In the genomic region with DNA sequence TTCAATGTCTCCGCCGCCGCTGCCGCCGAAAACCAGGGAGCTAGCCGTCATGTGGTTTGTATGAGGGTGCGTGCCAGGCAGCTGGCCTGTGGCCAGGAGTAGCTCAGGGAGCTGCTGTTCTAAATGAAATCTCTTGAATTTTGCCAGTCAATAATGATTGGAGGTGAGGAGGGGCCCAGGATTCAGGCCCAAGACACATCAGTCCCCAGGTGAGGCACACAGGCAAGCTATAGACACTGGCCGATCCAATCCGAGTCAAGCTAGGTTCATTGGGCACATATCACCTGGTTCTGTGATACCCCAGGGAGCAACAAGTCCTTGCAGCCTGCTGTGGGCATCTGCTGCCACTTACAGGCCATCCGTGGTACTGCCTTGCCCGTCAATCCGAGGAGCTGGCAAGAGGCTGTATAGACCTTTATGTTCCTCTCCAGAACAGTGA, we compare ENCODE assay signal across 9 mouse cellular contexts. TPM values are rescaled to one million over a fixed set of nuclear protein-coding genes. Genes with fewer than 3 reads are reported as not detected.
A peak's percentile ranks its signal among the peaks of the same experiment; 100 is the strongest.
DNase-seq lines count a peak whose midpoint lies in the region; ATAC-seq and TF ChIP-seq lines count a peak whose summit lies in the region.
"Had no signal": no experiment of that assay in that cellular context is flagged by ENCODE, and none has a peak within 500 bp of the region (broad histone marks: within the 10 kb centered on the region; RNA-seq: fewer than 3 reads in every experiment).

No protein-coding gene starts in this region.

- H3K79me2 ChIP-seq in heart, adult 2 months (replicated peaks; ENCODE audit: control insufficient read depth, insufficient read depth, low read length), result no peaks in the 10 kb centered on the region

- peak; percentile 95 for TF ChIP-seq CTCF in heart, adult 2 months (IDR thresholded peaks at IDR 0.05)
- peak; percentile 96 for TF ChIP-seq CTCF in embryonic fibroblast, embryonic 13.5 days (IDR thresholded peaks at IDR 0.05; ENCODE audit: borderline replicate concordance, insufficient read depth, low read length)
- no peak; the same call in none of the 2 replicates for TF ChIP-seq CTCF in left cerebral cortex, adult 2 months (IDR thresholded peaks at IDR 0.05)

- H3K27me3 ChIP-seq in heart, adult 2 months (ENCODE audit: control insufficient read depth, insufficient read depth, low read length), result no peaks in the 10 kb centered on the region
- peaks cover 62% of the 10 kb centered on the region for H3K27me3 ChIP-seq in heart, embryonic 10.5 days (ENCODE audit: insufficient read depth, poor library complexity, severe bottlenecking)
- H3K27me3 ChIP-seq in hindbrain, embryonic 13.5 days, result peaks cover 25% of the 10 kb centered on the region
- no peaks in the 10 kb centered on the region for H3K27me3 ChIP-seq in midbrain, embryonic 15.5 days (replicated peaks)

- intact Hi-C loops in heart, adult 2 months (cut with DNase I), result loop anchor here (2.0 kb wide), 3 partner anchors 39 to 207 kb away; no protein-coding TSS in a partner anchor
- intact Hi-C loops in left cerebral cortex, adult 2 months (cut with DNase I), result loop anchor here (1.0 to 5.0 kb wide), 3 partner anchors 39 to 206 kb away; no protein-coding TSS in a partner anchor

- H3K4me1 ChIP-seq in heart, adult 2 months (ENCODE audit: control insufficient read depth, insufficient read depth, low read length), result no peaks in the 10 kb centered on the region
- peaks cover 29% of the 10 kb centered on the region for H3K4me1 ChIP-seq in heart, embryonic 10.5 days
- no peaks in the 10 kb centered on the region for H3K4me1 ChIP-seq in embryonic fibroblast, embryonic 13.5 days (ENCODE audit: control insufficient read depth, insufficient read depth, low read length)
- peaks cover 21% of the 10 kb centered on the region for H3K4me1 ChIP-seq in hindbrain, embryonic 13.5 days (replicated peaks)
- H3K4me1 ChIP-seq in midbrain, embryonic 15.5 days, result peaks cover 14% of the 10 kb centered on the region

- no peak overlapping the region for H3K27ac ChIP-seq in heart, adult 2 months
- no peak overlapping the region for H3K27ac ChIP-seq in heart, embryonic 10.5 days
- no peak overlapping the region for H3K27ac ChIP-seq in embryonic fibroblast, embryonic 13.5 days (ENCODE audit: insufficient read depth, low read length)
- no peak overlapping the region for H3K27ac ChIP-seq in hindbrain, embryonic 13.5 days
- no peak overlapping the region for H3K27ac ChIP-seq in left cerebral cortex, adult 2 months
- H3K27ac ChIP-seq in midbrain, embryonic 15.5 days, result no peak overlapping the region

- no peak overlapping the region for H3K9ac ChIP-seq in heart, adult 2 months (ENCODE audit: low read depth, low read length)
- H3K9ac ChIP-seq in hindbrain, embryonic 13.5 days, result no peak overlapping the region
- H3K9ac ChIP-seq in midbrain, embryonic 15.5 days, result no peak overlapping the region

- no peak for TF ChIP-seq POLR2A in heart, adult 2 months (IDR thresholded peaks at IDR 0.05; ENCODE audit: insufficient read depth, low read depth, low read length)
- no peak for TF ChIP-seq POLR2A in embryonic fibroblast, embryonic 13.5 days (IDR thresholded peaks at IDR 0.05; ENCODE audit: low read depth, low read length)

- 35% methylated on average over 12 of the region's 12 CpGs for WGBS in heart, adult 2 months
- 53% methylated on average over 12 of the region's 12 CpGs for WGBS in heart, embryonic 10.5 days
- 39% methylated on average over 12 of the region's 12 CpGs for WGBS in hindbrain, embryonic 13.5 days
- 37% methylated on average over 12 of the region's 12 CpGs for WGBS in midbrain, embryonic 15.5 days

- peak; percentile 26; the same call in 1 of the 2 replicates for ATAC-seq in hindbrain, embryonic 13.5 days (ENCODE audit: low FRiP score)
- peak; percentile 48 for ATAC-seq in midbrain, embryonic 15.5 days (replicated peaks)

- 0 out of 2 replicates have a peak, but pooled peaks have one; percentile 70 for TF ChIP-seq EP300 in heart, adult 2 months (IDR thresholded peaks at IDR 0.05; ENCODE audit: insufficient read depth, low read depth, low read length)

- H3K4me2 ChIP-seq in hindbrain, embryonic 13.5 days, result peak overlapping the region; percentile 10; the same call in 1 of the 2 replicates
- no peak overlapping the region for H3K4me2 ChIP-seq in midbrain, embryonic 15.5 days

- H3K9me3 ChIP-seq in heart, embryonic 10.5 days, result no peaks in the 10 kb centered on the region
- H3K9me3 ChIP-seq in hindbrain, embryonic 13.5 days, result no peaks in the 10 kb centered on the region
- no peaks in the 10 kb centered on the region for H3K9me3 ChIP-seq in midbrain, embryonic 15.5 days

- no peaks in the 10 kb centered on the region for H3K36me3 ChIP-seq in heart, adult 2 months (ENCODE audit: control insufficient read depth, insufficient read depth, low read length)
- no peaks in the 10 kb centered on the region for H3K36me3 ChIP-seq in heart, embryonic 10.5 days
- no peaks in the 10 kb centered on the region for H3K36me3 ChIP-seq in hindbrain, embryonic 13.5 days
- no peaks in the 10 kb centered on the region for H3K36me3 ChIP-seq in midbrain, embryonic 15.5 days (replicated peaks)

- H3K4me3 ChIP-seq in heart, adult 2 months, result no peak overlapping the region
- no peak overlapping the region for H3K4me3 ChIP-seq in heart, embryonic 10.5 days
- no peak overlapping the region for H3K4me3 ChIP-seq in embryonic fibroblast, embryonic 13.5 days (ENCODE audit: insufficient read depth, low read length)
- H3K4me3 ChIP-seq in hindbrain, embryonic 13.5 days, result no peak overlapping the region
- no peak overlapping the region for H3K4me3 ChIP-seq in left cerebral cortex, adult 2 months
- no peak overlapping the region for H3K4me3 ChIP-seq in midbrain, embryonic 15.5 days
- H3K4me3 ChIP-seq: myocyte had no signal

- peak; percentile 63 to 78 for DNase-seq in heart, adult 2 months
- no peak for DNase-seq in heart, embryonic 10.5 days (ENCODE audit: low spot score)
- DNase-seq in brain, adult 2 months (ENCODE audit: low read depth, low spot score), result peak; percentile 91
- DNase-seq in left cerebral cortex, adult 2 months (ENCODE audit: extremely low spot score in 1 of 2, low spot score in 2 of 2), result peak; percentile 84 to 91
- peak; percentile 56 to 74 for DNase-seq in spleen, postnatal 14 days (ENCODE audit: low spot score in 2 of 2)

RNA-seq across cellular contexts. Expression of a gene that starts 3.1 kb away (rescaled TPM):
- under 1 TPM in 1 of 2 experiments, not detected in 1; 0.14 TPM for total RNA-seq in heart, adult 2 months (2021)
- 0.23 and 0.41 TPM in 2 replicates for polyA plus RNA-seq in heart, adult 2 months (2012; rRNA removed)
- polyA plus RNA-seq in heart, embryonic 10.5 days (2016; fragmentation: Nextera tagmentation; extraction: Ambion mirVana), result 0.11 and 0.34 TPM in 2 replicates
- polyA plus RNA-seq in embryonic fibroblast, embryonic 13.5 days (2011; ENCODE audit: insufficient read length, low read depth, missing spikeins), result not detected in 2 replicates
- 3.7 and 4.2 TPM in 2 replicates for polyA plus RNA-seq in hindbrain, embryonic 13.5 days (2015; fragmentation: Nextera tagmentation; extraction: Ambion mirVana)
- total RNA-seq in left cerebral cortex, adult 2 months (2021), result not detected
- 0.18 TPM in 1 of 2 replicates, not detected in the other for polyA plus RNA-seq in midbrain, embryonic 15.5 days (2015; fragmentation: Nextera tagmentation; extraction: Ambion mirVana)
- polyA plus RNA-seq: myocyte had no signal

RNA-seq across cellular contexts. Expression of a gene that starts 10.0 kb away (rescaled TPM):
- total RNA-seq in heart, adult 2 months (2021), result under 1 TPM; 0.29 to 0.93 TPM
- 0.70 and 0.84 TPM in 2 replicates for polyA plus RNA-seq in heart, adult 2 months (2012; rRNA removed)
- 1.5 and 2.1 TPM in 2 replicates for polyA plus RNA-seq in heart, embryonic 10.5 days (2016; fragmentation: Nextera tagmentation; extraction: Ambion mirVana)
- polyA plus RNA-seq in embryonic fibroblast, embryonic 13.5 days (2011; ENCODE audit: insufficient read length, low read depth, missing spikeins), result 0.25 TPM in 1 of 2 replicates, not detected in the other
- 9.9 and 10.3 TPM in 2 replicates for polyA plus RNA-seq in hindbrain, embryonic 13.5 days (2015; fragmentation: Nextera tagmentation; extraction: Ambion mirVana)
- total RNA-seq in left cerebral cortex, adult 2 months (2021), result 10 to 100 TPM; 12.4 to 14.6 TPM
- 20.0 and 21.9 TPM in 2 replicates for polyA plus RNA-seq in midbrain, embryonic 15.5 days (2015; fragmentation: Nextera tagmentation; extraction: Ambion mirVana)

RNA-seq across cellular contexts. Expression of a gene that starts 31.7 kb away (rescaled TPM):
- total RNA-seq in heart, adult 2 months (2021), result not detected
- polyA plus RNA-seq in heart, adult 2 months (2012; rRNA removed), result not detected in 2 replicates
- polyA plus RNA-seq in heart, embryonic 10.5 days (2016; fragmentation: Nextera tagmentation; extraction: Ambion mirVana), result not detected in 2 replicates
- not detected in 2 replicates for polyA plus RNA-seq in embryonic fibroblast, embryonic 13.5 days (2011; ENCODE audit: insufficient read length, low read depth, missing spikeins)
- 0.38 TPM in 1 of 2 replicates, not detected in the other for polyA plus RNA-seq in hindbrain, embryonic 13.5 days (2015; fragmentation: Nextera tagmentation; extraction: Ambion mirVana)
- total RNA-seq in left cerebral cortex, adult 2 months (2021), result 1 to 10 TPM in 1 of 2 experiments, not detected in 1; 1.6 TPM
- not detected in 2 replicates for polyA plus RNA-seq in midbrain, embryonic 15.5 days (2015; fragmentation: Nextera tagmentation; extraction: Ambion mirVana)
- polyA plus RNA-seq: myocyte had no signal

RNA-seq across cellular contexts. Expression of a gene that starts 43.8 kb away (rescaled TPM):
- not detected for total RNA-seq in heart, adult 2 months (2021)
- polyA plus RNA-seq in heart, adult 2 months (2012; rRNA removed), result 0.43 TPM in 1 of 2 replicates, not detected in the other
- 1.7 TPM in 1 of 2 replicates, not detected in the other for polyA plus RNA-seq in heart, embryonic 10.5 days (2016; fragmentation: Nextera tagmentation; extraction: Ambion mirVana)
- polyA plus RNA-seq in embryonic fibroblast, embryonic 13.5 days (2011; ENCODE audit: insufficient read length, low read depth, missing spikeins), result not detected in 2 replicates
- polyA plus RNA-seq in hindbrain, embryonic 13.5 days (2015; fragmentation: Nextera tagmentation; extraction: Ambion mirVana), result 0.10 TPM in 1 of 2 replicates, not detected in the other
- under 1 TPM; 0.37 to 0.72 TPM for total RNA-seq in left cerebral cortex, adult 2 months (2021)
- 0.17 TPM in 1 of 2 replicates, not detected in the other for polyA plus RNA-seq in midbrain, embryonic 15.5 days (2015; fragmentation: Nextera tagmentation; extraction: Ambion mirVana)
- polyA plus RNA-seq: myocyte had no signal
